Mouse (Mus musculus): ENCODE data around the gene Rab14. TPM values are rescaled to one million over a fixed set of nuclear protein-coding genes. Genes with fewer than 3 reads are reported as not detected.
A peak's percentile ranks its signal among the peaks of the same experiment; 100 is the strongest.

Gene Rab14
- polyA plus RNA-seq, 1 experiment = 120 TPM

DNA sequence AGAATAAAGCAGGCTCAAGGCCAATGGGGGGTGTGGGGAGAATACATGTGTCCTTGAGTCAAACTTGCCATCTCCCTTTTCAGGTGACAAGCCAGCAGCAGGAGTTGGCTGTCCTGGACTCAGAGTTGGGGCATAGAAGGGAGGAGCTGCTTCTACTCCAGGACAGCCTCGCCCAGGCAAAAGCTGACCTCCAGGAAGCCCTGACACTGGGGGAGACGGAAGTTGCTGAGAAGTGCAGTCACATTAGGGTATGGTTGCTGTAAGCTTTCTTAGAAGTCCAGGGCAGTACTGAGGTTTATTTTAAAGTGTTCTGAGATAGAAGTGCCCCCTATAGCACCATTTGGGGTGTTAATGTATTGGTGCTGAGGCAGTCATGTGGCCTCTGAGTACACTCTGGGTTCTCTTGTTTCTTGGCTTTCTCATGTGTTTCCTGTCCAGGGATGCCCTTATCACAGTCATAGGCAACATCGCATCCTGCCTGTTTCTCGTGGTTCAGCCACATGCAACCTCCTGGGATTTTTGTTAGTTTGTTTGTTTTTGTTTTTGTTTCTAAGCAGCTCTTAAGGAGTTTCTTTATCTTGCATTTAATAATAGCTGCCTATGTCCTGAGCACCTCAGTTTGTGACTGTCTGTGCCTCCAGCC is 39.0 kb downstream of the Rab14 start:
- no peak for DNase-seq
- H3K4me1 ChIP-seq (ENCODE audit: control insufficient read depth, insufficient read depth, low read length) = no peaks in the 10 kb centered on the region
- TF ChIP-seq CTCF (IDR thresholded peaks at IDR 0.05; ENCODE audit: insufficient read depth, low read length) = no peak
- TF ChIP-seq POLR2A (IDR thresholded peaks at IDR 0.05; ENCODE audit: borderline replicate concordance, extremely low read depth, low read depth, low read length) = no peak
- 65% methylated on average over 4 of the region's 4 CpGs for WGBS
- no peak overlapping the region for H3K4me3 ChIP-seq (replicated peaks; ENCODE audit: extremely low read depth, low read depth, low read length)

DNA sequence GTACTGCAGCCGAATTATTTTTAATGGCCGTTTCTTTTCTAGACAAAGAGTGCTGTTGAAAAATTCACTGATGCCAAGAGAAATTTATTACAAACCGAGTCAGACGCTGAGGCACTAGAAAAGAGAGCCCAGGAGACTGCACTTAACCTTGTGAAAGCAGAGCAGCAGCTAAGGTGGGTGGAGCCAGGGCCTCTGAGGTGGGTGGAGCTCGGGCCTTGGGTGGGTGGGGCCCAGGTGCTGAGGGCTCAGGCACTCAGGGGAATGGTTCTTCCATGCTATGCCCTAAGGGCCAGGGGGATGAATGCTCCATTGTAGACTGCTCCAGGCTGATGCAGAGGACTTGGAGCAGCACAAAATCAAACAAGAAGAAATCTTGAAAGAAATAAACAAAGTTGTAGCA is 40.7 kb downstream of the Rab14 start:
- WGBS = 38% methylated on average over 5 of the region's 5 CpGs
- H3K4me3 ChIP-seq (replicated peaks; ENCODE audit: extremely low read depth, low read depth, low read length) = no peak overlapping the region
- H3K4me1 ChIP-seq (ENCODE audit: control insufficient read depth, insufficient read depth, low read length) = no peaks in the 10 kb centered on the region
- DNase-seq = peak; percentile 35
- TF ChIP-seq CTCF (IDR thresholded peaks at IDR 0.05; ENCODE audit: insufficient read depth, low read length) (no peak), POLR2A (IDR thresholded peaks at IDR 0.05; ENCODE audit: borderline replicate concordance, extremely low read depth, low read depth, low read length) (no peak)

DNA sequence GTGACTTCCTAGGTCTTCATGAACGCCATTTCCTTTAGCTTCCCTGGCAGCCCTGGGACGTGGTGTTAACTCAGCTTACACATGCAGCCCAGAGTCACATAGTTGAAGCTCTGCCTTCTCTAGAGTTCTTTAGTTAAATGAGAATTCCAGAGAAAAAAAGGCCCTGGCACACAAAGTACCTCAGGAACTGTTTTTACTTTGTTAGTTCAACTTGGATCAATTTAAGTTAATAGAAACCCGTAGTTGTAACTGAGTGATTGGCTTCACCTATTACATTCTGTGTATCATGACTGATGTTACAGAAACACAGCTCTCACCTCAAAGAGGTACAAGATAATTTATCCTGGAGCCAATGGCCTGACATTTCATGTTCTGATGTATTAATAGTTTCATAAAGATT is 42.6 kb downstream of the Rab14 start:
- Histone ChIP-seq H3K4me1 (ENCODE audit: control insufficient read depth, insufficient read depth, low read length) (no peaks in the 10 kb centered on the region), H3K4me3 (replicated peaks; ENCODE audit: extremely low read depth, low read depth, low read length) (no peak overlapping the region)
- 80% methylated on average over 3 of the region's 3 CpGs for WGBS
- TF ChIP-seq CTCF (IDR thresholded peaks at IDR 0.05; ENCODE audit: insufficient read depth, low read length) (no peak), POLR2A (IDR thresholded peaks at IDR 0.05; ENCODE audit: borderline replicate concordance, extremely low read depth, low read depth, low read length) (no peak)
- no peak for DNase-seq

DNA sequence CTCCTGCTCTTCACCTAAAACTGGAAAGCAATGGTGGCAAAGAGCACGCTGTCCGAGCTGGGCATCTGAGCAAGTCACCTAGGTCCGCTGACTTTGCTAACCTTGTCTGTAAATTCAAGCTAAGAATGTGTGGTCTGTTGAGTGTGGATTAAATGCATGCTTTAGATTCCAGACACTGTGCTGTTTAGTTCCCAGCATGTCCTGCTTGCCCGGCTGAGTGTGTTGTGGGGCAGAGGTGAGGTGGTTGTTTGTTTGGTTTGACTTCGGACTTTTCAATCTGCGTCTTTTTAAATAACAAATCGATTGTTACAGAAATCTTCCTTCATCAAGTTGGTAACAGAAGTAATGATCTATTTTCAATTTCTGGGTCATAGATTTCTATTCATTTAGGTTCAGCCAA is 43.1 kb downstream of the Rab14 start:
- no peak for DNase-seq
- 80% methylated on average over 7 of the region's 7 CpGs for WGBS
- Histone ChIP-seq H3K4me1 (ENCODE audit: control insufficient read depth, insufficient read depth, low read length) (no peaks in the 10 kb centered on the region), H3K4me3 (replicated peaks; ENCODE audit: extremely low read depth, low read depth, low read length) (no peak overlapping the region)
- no peak for TF ChIP-seq CTCF (IDR thresholded peaks at IDR 0.05; ENCODE audit: insufficient read depth, low read length)
- TF ChIP-seq POLR2A (IDR thresholded peaks at IDR 0.05; ENCODE audit: borderline replicate concordance, extremely low read depth, low read depth, low read length) = no peak

DNA sequence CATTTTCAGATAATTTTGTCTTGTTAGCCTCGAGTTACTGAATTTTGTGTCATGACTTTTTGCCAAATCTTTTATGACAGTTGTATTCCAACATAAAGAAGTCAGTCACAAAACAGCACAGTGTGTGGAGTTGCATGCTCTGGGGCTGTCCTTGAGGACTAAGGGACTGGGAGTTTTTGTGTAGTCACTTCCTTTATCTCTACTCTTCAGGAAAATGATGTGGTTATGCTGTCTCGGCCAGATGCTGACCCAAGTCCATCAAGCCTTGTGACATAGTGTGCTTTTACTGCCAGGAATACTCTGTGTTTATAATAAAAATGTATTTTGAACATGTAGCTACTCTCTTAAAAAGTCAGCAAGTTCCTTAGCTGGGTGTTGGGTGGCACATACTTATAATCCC is 43.9 kb downstream of the Rab14 start:
- H3K4me1 ChIP-seq (ENCODE audit: control insufficient read depth, insufficient read depth, low read length) = no peaks in the 10 kb centered on the region
- TF ChIP-seq CTCF (IDR thresholded peaks at IDR 0.05; ENCODE audit: insufficient read depth, low read length) = no peak
- no peak for TF ChIP-seq POLR2A (IDR thresholded peaks at IDR 0.05; ENCODE audit: borderline replicate concordance, extremely low read depth, low read depth, low read length)
- DNase-seq = no peak
- H3K4me3 ChIP-seq (replicated peaks; ENCODE audit: extremely low read depth, low read depth, low read length) = no peak overlapping the region
- WGBS = 55% methylated on average over 2 of the region's 2 CpGs

DNA sequence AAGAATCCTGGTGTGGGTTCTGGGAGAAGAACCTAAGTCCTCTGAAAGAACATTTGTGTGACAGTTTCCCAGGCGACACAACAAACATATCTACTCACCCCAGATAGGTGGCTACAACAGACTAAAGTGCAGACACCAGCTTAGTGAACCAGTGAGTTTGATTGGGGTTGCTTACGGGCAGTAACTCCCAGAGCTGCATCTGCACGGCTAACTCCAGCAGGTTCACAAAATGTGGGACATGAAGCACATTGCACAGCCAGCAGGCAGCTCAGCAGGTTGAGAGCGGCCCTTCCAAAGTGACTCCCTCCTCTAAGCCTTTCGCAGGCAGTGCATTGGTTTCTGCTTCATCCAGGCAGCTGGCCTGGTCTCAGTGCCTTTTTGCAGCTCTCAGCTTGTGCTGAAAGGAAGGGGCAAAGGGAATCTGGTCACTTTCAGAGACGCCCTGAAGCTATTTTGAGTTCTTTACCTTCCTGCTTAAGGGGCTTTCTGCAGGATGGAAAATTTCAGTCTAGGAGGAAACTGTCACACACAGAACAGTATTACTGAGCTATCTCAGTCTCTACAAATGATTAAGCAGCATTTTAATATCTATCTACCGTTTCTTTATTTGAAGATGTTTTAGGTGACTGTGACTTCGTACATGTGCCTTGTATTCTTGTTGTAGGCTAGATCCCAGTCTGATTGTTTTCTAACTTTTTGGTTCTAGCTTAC is 46.9 kb downstream of the Rab14 start:
- H3K4me3 ChIP-seq (replicated peaks; ENCODE audit: extremely low read depth, low read depth, low read length) = no peak overlapping the region
- no peaks in the 10 kb centered on the region for H3K4me1 ChIP-seq (ENCODE audit: control insufficient read depth, insufficient read depth, low read length)
- TF ChIP-seq POLR2A (IDR thresholded peaks at IDR 0.05; ENCODE audit: borderline replicate concordance, extremely low read depth, low read depth, low read length) (no peak), CTCF (IDR thresholded peaks at IDR 0.05; ENCODE audit: insufficient read depth, low read length) (no peak)
- 85% methylated on average over 8 of the region's 8 CpGs for WGBS
- DNase-seq = no peak

DNA sequence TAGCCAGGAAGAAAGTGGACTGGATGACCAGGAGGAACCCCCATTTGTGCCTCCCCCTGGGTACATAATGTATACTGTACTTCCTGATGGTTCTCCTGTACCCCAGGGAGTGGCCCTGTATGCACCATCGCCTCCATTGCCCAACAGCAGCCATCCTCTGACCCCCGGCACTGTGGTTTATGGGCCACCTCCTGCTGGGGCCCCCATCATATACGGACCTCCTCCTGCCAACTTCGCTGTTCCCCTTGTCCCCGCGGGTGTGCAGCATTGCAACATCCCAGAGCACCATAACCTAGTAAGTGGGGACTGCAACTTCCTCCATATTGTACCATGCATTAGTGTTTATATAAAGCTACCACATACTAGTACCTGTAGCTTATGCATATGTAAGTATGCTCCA is 47.7 kb downstream of the Rab14 start:
- no peak for DNase-seq
- H3K4me3 ChIP-seq (replicated peaks; ENCODE audit: extremely low read depth, low read depth, low read length) = no peak overlapping the region
- 79% methylated on average over 6 of the region's 6 CpGs for WGBS
- no peaks in the 10 kb centered on the region for H3K4me1 ChIP-seq (ENCODE audit: control insufficient read depth, insufficient read depth, low read length)
- TF ChIP-seq CTCF (IDR thresholded peaks at IDR 0.05; ENCODE audit: insufficient read depth, low read length) (no peak), POLR2A (IDR thresholded peaks at IDR 0.05; ENCODE audit: borderline replicate concordance, extremely low read depth, low read depth, low read length) (no peak)

DNA sequence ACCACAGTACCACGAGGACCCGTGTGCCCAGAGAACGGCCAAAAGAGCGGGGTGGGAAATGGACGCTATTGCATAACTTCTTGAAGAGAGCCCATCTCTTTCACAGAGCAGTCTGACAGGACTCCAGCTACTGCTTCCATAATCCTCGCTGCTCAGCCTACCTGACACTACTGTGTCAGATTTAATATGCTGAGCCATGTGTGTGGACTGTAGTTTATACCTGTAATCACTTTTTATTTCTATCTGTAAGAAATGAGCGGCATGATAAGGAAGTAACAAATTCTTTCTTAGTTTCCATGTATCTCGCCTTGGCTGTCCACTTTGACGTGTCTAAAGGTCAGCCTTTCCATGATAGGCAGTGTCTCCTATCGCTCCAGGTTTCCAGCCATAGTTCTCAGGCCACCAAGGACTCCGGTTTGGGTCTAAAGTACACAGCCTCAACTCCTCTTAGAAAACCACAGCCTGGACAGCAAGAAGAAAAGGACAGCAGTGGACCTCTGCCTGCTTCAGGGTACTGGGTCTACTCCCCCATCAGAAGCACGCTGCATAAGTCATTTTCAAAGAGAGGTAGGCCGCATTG is 49.5 kb downstream of the Rab14 start:
- no peaks in the 10 kb centered on the region for H3K4me1 ChIP-seq (ENCODE audit: control insufficient read depth, insufficient read depth, low read length)
- no peak overlapping the region for H3K4me3 ChIP-seq (replicated peaks; ENCODE audit: extremely low read depth, low read depth, low read length)
- TF ChIP-seq CTCF (IDR thresholded peaks at IDR 0.05; ENCODE audit: insufficient read depth, low read length) = no peak
- TF ChIP-seq POLR2A (IDR thresholded peaks at IDR 0.05; ENCODE audit: borderline replicate concordance, extremely low read depth, low read depth, low read length) = no peak
- no peak for DNase-seq
- WGBS = 94% methylated on average over 13 of the region's 13 CpGs

DNA sequence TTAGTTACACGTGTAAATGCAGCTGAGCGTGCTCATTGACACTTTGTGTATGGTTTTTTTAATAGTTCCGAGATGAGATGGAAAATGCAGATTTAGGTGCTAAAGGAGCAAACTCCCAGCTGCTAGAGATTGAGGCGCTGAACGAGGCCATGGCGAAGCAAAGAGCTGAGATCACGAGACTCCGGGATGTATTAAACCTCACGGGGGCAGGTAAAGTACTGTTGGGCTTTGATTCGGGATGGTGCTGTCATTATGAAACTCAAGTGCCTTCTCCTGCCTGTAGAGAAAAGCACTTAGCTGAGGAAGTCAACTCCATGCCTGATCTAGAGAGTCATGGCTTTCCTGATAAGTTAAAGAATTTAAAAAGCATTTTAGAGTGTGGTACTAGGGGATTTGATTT is 52.1 kb downstream of the Rab14 start:
- no peak overlapping the region for H3K4me3 ChIP-seq (replicated peaks; ENCODE audit: extremely low read depth, low read depth, low read length)
- DNase-seq = no peak
- TF ChIP-seq POLR2A (IDR thresholded peaks at IDR 0.05; ENCODE audit: borderline replicate concordance, extremely low read depth, low read depth, low read length) (no peak), CTCF (IDR thresholded peaks at IDR 0.05; ENCODE audit: insufficient read depth, low read length) (no peak)
- no peaks in the 10 kb centered on the region for H3K4me1 ChIP-seq (ENCODE audit: control insufficient read depth, insufficient read depth, low read length)
- WGBS = 87% methylated on average over 10 of the region's 10 CpGs

DNA sequence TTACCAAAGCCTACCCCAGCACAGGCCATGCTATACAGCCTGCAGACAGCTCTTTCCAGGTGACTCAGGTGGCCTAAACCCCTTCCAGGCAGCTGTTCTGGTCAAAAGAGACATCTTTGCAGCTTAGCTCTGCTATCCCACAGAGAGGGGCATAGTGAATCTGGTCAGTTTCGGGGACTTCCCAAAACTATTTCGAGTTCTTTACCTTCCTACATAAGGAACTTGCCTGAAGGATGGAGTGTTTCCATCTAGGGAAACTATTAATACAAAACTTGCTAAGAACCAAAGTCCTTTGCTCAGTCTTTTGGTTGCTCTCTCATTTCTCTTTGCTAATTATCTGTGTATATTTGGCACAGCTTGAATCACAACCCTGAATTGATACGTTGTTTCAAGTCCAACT is 59.2 kb downstream of the Rab14 start:
- 91% methylated on average over 3 of the region's 3 CpGs for WGBS
- no peaks in the 10 kb centered on the region for H3K4me1 ChIP-seq (ENCODE audit: control insufficient read depth, insufficient read depth, low read length)
- DNase-seq = no peak
- H3K4me3 ChIP-seq (replicated peaks; ENCODE audit: extremely low read depth, low read depth, low read length) = no peak overlapping the region
- TF ChIP-seq POLR2A (IDR thresholded peaks at IDR 0.05; ENCODE audit: borderline replicate concordance, extremely low read depth, low read depth, low read length) = no peak
- TF ChIP-seq CTCF (IDR thresholded peaks at IDR 0.05; ENCODE audit: insufficient read depth, low read length) = no peak
